Mouse (Mus musculus): ENCODE data around the gene Plcb4.
A peak's percentile ranks its signal among the peaks of the same experiment; 100 is the strongest.

Gene Plcb4

GRCm38 (mm10) chr2:135658486-135659390 is at the start of gene Plcb4:
Plcb4 (plus strand) TSS chr2:135659011.
- DNase-seq (ENCODE audit: low read depth) = peak; percentile 72

GRCm38 (mm10) chr2:135614651-135615261 is 44.1 kb upstream of the Plcb4 start:
- no peak for DNase-seq (ENCODE audit: low read depth)

- no peak for DNase-seq (ENCODE audit: low read depth)
Observed at GRCm38 (mm10) chr2:135616090-135616489, 42.7 kb upstream of the Plcb4 start.

- no peak for DNase-seq (ENCODE audit: low read depth)
Observed at GRCm38 (mm10) chr2:135618551-135618950, 40.3 kb upstream of the Plcb4 start.

- DNase-seq (ENCODE audit: low read depth) = no peak
Observed at GRCm38 (mm10) chr2:135619956-135620355, 38.9 kb upstream of the Plcb4 start.

GRCm38 (mm10) chr2:135627821-135628220 is 31.0 kb upstream of the Plcb4 start:
- no peak for DNase-seq (ENCODE audit: low read depth)

DNA sequence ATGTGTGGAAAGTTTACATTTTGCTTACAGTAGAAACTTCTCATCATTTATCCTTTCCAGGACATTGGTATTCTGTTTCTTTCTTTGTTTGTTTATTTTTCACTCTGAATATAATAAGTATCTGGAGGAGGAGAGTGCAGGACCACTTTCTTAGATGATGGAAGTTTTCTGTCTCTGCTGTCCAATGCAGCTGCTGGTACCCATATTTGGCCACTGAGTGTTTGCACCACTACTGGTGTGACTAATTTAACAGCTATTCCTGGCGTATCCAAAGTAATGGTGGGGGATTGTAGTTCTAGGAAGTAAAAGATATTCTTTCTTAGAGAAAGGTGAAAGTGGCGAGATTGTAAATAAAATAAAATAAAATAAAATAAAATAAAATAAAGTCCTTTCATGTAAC is 21.6 kb upstream of the Plcb4 start:
- no peak for DNase-seq (ENCODE audit: low read depth)

DNA sequence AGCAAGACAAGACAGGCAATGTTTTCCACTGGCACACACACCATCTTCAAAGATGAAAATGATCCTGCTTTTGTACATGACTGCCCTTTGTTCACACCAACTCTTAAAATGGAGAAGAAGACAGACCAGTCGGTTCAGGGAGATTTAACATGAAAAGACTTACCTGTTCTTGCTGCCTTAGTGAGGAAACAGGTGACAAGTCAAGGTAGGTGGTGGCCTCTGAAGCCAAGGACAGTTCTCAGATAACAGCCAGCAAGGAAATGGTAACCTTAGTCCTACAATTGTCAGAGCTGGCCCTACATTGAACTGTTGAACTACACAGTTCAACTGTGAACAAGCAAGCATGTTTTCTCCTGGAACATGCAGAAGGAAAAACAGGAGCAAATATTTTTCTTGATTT is 17.8 kb upstream of the Plcb4 start:
- DNase-seq (ENCODE audit: low read depth) = no peak

DNA sequence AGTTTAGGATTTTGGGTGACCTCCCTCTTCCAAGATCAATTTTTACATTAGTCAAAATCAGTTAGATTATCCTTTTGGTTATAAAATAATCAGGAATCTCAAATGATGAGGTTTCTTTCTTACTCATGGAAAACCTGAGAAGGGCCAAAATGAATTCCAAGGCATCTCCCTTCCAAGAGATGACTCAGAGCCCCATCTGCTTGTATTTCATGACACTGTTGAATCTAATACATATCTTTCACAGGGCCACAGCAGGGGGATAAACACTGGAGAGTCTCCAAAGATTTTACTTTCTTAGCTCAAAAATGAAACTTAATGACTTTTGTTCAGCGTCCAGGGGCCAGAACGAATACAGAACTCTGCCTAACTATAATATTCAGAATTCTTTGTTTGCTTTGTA is 17.2 kb upstream of the Plcb4 start:
- DNase-seq (ENCODE audit: low read depth) = no peak

DNA sequence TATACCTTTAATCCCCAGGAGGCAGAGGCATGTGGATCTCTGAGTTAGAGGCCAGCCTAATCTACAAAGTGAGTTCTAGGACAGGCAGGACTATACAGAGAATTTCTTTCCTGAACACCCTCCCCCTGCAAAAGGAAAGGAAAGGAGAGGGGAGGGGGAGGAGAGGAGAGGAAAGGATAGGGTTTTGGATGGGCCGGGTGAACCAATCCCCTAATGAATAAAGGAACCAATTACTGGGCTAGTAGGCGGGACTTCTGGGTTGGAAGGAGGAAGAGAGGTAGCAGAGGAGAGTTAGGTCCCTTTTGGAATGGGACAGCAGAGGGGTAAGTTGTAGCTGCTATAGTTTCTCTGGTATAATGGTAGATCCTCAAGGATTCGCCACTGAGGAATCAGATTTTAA is 12.6 kb upstream of the Plcb4 start:
- DNase-seq (ENCODE audit: low read depth) = no peak

GRCm38 (mm10) chr2:135646654-135647053 is 12.2 kb upstream of the Plcb4 start:
- DNase-seq (ENCODE audit: low read depth) = no peak

DNA sequence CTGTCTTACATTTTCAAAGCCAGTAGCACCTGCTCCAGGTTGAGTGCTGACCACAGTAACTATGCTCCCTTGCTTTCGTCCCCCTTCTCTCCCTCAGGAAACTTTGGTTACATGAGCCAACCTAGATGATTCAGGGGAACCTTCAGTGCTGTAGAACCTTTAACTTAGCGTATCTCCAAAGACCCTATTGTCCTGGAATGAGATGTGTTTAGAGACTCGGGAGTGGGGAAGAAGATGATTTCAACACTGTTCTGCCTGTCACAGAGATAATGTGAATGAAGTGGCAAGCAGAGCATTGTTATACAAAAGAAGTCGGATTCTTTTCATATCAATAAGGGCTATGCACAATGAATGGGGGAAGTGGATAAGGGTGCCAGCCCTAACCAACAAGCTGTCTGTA is 10.8 kb upstream of the Plcb4 start:
- DNase-seq (ENCODE audit: low read depth) = no peak

GRCm38 (mm10) chr2:135650885-135651284 is 7.9 kb upstream of the Plcb4 start:
- DNase-seq (ENCODE audit: low read depth) = peak; percentile 43

- peak; percentile 65 for DNase-seq (ENCODE audit: low read depth)
Observed at GRCm38 (mm10) chr2:135652040-135652439, 6.8 kb upstream of the Plcb4 start.

DNA sequence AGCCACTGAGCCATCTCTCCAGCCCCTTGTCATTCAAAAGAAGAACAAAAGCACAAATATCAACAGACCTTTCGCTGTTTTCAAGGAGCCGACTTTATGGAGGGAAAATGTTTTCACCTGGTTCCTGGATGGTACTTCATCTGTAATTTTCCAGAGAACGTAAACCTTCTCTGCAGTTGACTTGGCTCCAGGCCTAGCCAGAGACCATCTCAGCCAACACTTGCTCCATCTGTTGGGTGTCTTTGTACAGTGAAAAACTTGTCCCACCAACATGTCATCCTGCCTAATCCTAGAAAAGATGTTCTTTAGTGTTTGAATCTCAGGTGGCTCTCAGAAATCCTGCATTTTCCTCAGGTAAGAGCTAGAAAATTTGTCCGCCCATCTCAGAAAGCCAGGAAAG is 6.4 kb upstream of the Plcb4 start:
- DNase-seq (ENCODE audit: low read depth) = no peak

DNA sequence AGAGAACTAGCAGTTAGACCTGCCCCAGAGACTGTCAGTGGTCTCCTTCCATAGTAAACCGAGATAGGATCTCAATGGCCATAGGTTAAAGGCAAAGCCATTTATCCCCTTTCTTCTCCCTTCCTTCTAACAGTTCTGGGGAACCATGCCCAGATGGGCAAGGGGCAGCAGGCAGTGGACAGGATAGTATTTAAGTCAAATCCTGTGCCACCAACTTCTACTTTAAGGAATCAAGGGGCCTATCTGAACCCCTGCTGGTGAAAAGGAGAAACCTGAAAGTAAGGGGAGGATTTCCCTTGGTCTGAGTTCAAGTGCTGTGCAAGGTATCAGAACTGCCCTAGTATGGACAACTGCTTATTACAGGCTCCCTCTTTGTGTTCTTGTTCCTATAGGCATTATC is 2.9 kb upstream of the Plcb4 start:
- no peak for DNase-seq (ENCODE audit: low read depth)

- no peak for DNase-seq (ENCODE audit: low read depth)
Observed at GRCm38 (mm10) chr2:135656586-135656985, 2.2 kb upstream of the Plcb4 start.

GRCm38 (mm10) chr2:135659391-135660180 is 775 bp downstream of the Plcb4 start:
- DNase-seq (ENCODE audit: low read depth) = peak; percentile 60

- DNase-seq (ENCODE audit: low read depth) = no peak
Observed at GRCm38 (mm10) chr2:135660816-135661215, 2.0 kb downstream of the Plcb4 start.

GRCm38 (mm10) chr2:135663785-135664184 is 5.0 kb downstream of the Plcb4 start:
- no peak for DNase-seq (ENCODE audit: low read depth)

GRCm38 (mm10) chr2:135667496-135667895 is 8.7 kb downstream of the Plcb4 start:
- DNase-seq (ENCODE audit: low read depth) = no peak

DNA sequence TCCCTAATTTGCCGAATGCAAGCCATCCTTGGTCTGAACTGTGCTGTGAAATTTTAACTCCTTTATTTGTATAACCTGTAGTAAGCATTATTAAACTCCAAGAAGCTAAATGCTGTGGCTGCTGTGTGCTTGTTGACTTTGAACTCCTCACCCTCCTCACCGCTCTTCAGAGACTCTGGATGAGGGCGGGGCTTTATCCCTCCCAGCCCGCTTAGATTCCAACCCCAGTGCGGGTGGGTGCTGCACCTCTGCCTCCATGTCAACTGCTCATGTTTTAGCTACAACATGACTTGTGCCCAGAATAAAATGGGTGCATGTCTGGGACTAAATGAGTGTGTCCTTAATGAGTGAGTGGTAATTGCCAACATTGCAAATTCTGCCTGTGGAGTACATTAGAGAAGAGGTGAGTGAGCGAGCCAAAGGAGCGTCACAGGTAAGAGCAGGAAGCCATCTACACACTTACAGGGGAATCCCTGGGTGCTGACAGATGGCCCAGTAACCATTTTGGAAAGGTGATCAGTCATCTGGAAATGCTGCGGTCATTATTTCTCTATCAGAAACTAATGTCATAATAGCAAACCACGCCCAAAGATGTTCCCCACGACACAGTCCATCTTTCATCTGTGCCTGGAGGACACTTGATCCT is 13.8 kb downstream of the Plcb4 start:
- DNase-seq (ENCODE audit: low read depth) = no peak

Measured in induced T-regulatory cell, adult 2 months (primary cell).